9 mouse cellular contexts compared by ENCODE assay signal in genomic region chr7:143138789-143139188, GRCm38 (mm10). TPM values are rescaled to one million over a fixed set of nuclear protein-coding genes. Genes with fewer than 3 reads are reported as not detected.
DNase-seq lines count a peak whose midpoint lies in the region; ATAC-seq and TF ChIP-seq lines count a peak whose summit lies in the region.
"Had no signal": no experiment of that assay in that cellular context is flagged by ENCODE, and none has a peak within 500 bp of the region (broad histone marks: within the 10 kb centered on the region; RNA-seq: fewer than 3 reads in every experiment).

No protein-coding gene starts in this region.

- TF ChIP-seq POLR2A in heart, adult 2 months (IDR thresholded peaks at IDR 0.05; ENCODE audit: insufficient read depth, low read depth, low read length) = no peak

- CTCF ChIA-PET in Patski (lab: Charles Lee) = interaction anchor here (0.9 to 1.9 kb wide), 12 partner anchors 10 to 328 kb away, joined by 3 to 10 read pairs (median 3); partner anchors contain the start of gene Trpm5

- no peak for ATAC-seq in midbrain, embryonic 16.5 days
- ATAC-seq in Patski = no peak
- peak; percentile 73 for ATAC-seq in megakaryocyte, adult 5-6 weeks (ENCODE audit: poor library complexity, severe bottlenecking)

- H3K79me2 ChIP-seq in heart, adult 2 months (replicated peaks; ENCODE audit: control insufficient read depth, insufficient read depth, low read length) = no peaks in the 10 kb centered on the region

- H3K36me3 ChIP-seq in midbrain, embryonic 10.5 days = no peaks in the 10 kb centered on the region
- H3K36me3 ChIP-seq in midbrain, embryonic 16.5 days (ENCODE audit: control insufficient read depth, insufficient read depth, low read length) = no peaks in the 10 kb centered on the region
- H3K36me3 ChIP-seq in heart, adult 2 months (ENCODE audit: control insufficient read depth, insufficient read depth, low read length) = no peaks in the 10 kb centered on the region

- TF ChIP-seq CTCF in Patski (IDR thresholded peaks at IDR 0.05) = peak; percentile 77
- peak; percentile 86 for TF ChIP-seq CTCF in heart, adult 2 months (IDR thresholded peaks at IDR 0.05)

- no peaks in the 10 kb centered on the region for H3K9me3 ChIP-seq in midbrain, embryonic 10.5 days (replicated peaks)
- no peaks in the 10 kb centered on the region for H3K9me3 ChIP-seq in midbrain, embryonic 16.5 days (replicated peaks; ENCODE audit: control insufficient read depth, low read length, poor library complexity, severe bottlenecking)

- peak; percentile 57 for DNase-seq in midbrain, embryonic 10.5 days (ENCODE audit: low spot score)
- no peak for DNase-seq in Patski (ENCODE audit: low read depth, low spot score)
- peak; percentile 82 to 87 for DNase-seq in cerebellum, postnatal 10 days
- DNase-seq in heart, adult 2 months = peak; percentile 68 to 80
- peak; percentile 22 for DNase-seq in layer of hippocampus, adult 9-11 months
- DNase-seq in thymus, postnatal 4 days = peak; percentile 72

- no peak overlapping the region for H3K9ac ChIP-seq in midbrain, embryonic 16.5 days (ENCODE audit: low read depth, low read length)
- no peak overlapping the region for H3K9ac ChIP-seq in heart, adult 2 months (ENCODE audit: low read depth, low read length)

- 43% methylated on average over 1 of the region's 1 CpGs for WGBS in midbrain, embryonic 10.5 days
- 38% methylated on average over 1 of the region's 1 CpGs for WGBS in midbrain, embryonic 16.5 days
- 30% methylated on average over 1 of the region's 1 CpGs for WGBS in heart, adult 2 months

- H3K4me2 ChIP-seq in midbrain, embryonic 16.5 days (ENCODE audit: low read length) = no peak overlapping the region

- intact Hi-C loops in heart, adult 2 months (cut with DNase I) = loop anchor here (1.0 to 5.0 kb wide), 3 partner anchors 14 to 131 kb away; partner anchors contain the start of genes Trpm5 and Tspan32

- no peak overlapping the region for H3K4me3 ChIP-seq in midbrain, embryonic 10.5 days
- no peak overlapping the region for H3K4me3 ChIP-seq in midbrain, embryonic 16.5 days (ENCODE audit: low read depth, low read length)
- no peak overlapping the region for H3K4me3 ChIP-seq in heart, adult 2 months
- H3K4me3 ChIP-seq: erythroblast, embryonic 14.5 days had no signal

- 0 out of 2 replicates have a peak, but pooled peaks cover 4% of the 10 kb centered on the region for H3K4me1 ChIP-seq in midbrain, embryonic 10.5 days
- H3K4me1 ChIP-seq in midbrain, embryonic 16.5 days (ENCODE audit: control insufficient read depth, insufficient read depth, low read length) = no peaks in the 10 kb centered on the region
- H3K4me1 ChIP-seq in heart, adult 2 months (ENCODE audit: control insufficient read depth, insufficient read depth, low read length) = peaks cover 28% of the 10 kb centered on the region

- H3K27me3 ChIP-seq in midbrain, embryonic 10.5 days (ENCODE audit: low read depth, poor library complexity, severe bottlenecking) = no peaks in the 10 kb centered on the region
- no peaks in the 10 kb centered on the region for H3K27me3 ChIP-seq in midbrain, embryonic 16.5 days (ENCODE audit: control insufficient read depth, insufficient read depth, low read depth, low read length)
- H3K27me3 ChIP-seq in Patski = no peaks in the 10 kb centered on the region
- no peaks in the 10 kb centered on the region for H3K27me3 ChIP-seq in heart, adult 2 months (ENCODE audit: control insufficient read depth, insufficient read depth, low read length)

- in situ Hi-C loops in Patski (cut with MboI; ENCODE audit: low pct_unique_long_range_greater_than_20kb) = no loop called here

- no peak overlapping the region for H3K27ac ChIP-seq in midbrain, embryonic 10.5 days (replicated peaks)
- no peak overlapping the region for H3K27ac ChIP-seq in midbrain, embryonic 16.5 days (ENCODE audit: low read length)
- peak overlapping the region; percentile 77 for H3K27ac ChIP-seq in heart, adult 2 months

- POLR2A ChIA-PET in Patski (lab: Charles Lee) = no interaction called here

- 0 out of 2 replicates have a peak, but pooled peaks have one; percentile 44 for TF ChIP-seq EP300 in heart, adult 2 months (IDR thresholded peaks at IDR 0.05; ENCODE audit: insufficient read depth, low read depth, low read length)

RNA-seq across cellular contexts. Expression of gene Kcnq1, which starts 32.6 kb away (rescaled TPM):
- 0.69 and 1.1 TPM in 2 replicates for polyA plus RNA-seq in midbrain, embryonic 10.5 days (2016; fragmentation: Nextera tagmentation; extraction: Ambion mirVana)
- polyA plus RNA-seq in midbrain, embryonic 16.5 days (2015; fragmentation: Nextera tagmentation; extraction: Ambion mirVana) = 1.1 and 2.2 TPM in 2 replicates
- polyA plus RNA-seq in Patski (2021) = 0.05 TPM
- 10 to 100 TPM; 32.4 to 34.2 TPM for total RNA-seq in heart, adult 2 months (2021)
- 42.0 and 48.1 TPM in 2 replicates for polyA plus RNA-seq in heart, adult 2 months (2012; rRNA removed)
- total RNA-seq in megakaryocyte, adult 5-6 weeks (2015) = not detected in 2 replicates
- total RNA-seq in megakaryocyte, adult 5-6 weeks (2017) = not detected in 2 replicates

RNA-seq across cellular contexts. Expression of gene Trpm5, which starts 44.3 kb away (rescaled TPM):
- polyA plus RNA-seq in midbrain, embryonic 10.5 days (2016; fragmentation: Nextera tagmentation; extraction: Ambion mirVana) = 0.62 and 0.93 TPM in 2 replicates
- 1.5 and 1.8 TPM in 2 replicates for polyA plus RNA-seq in midbrain, embryonic 16.5 days (2015; fragmentation: Nextera tagmentation; extraction: Ambion mirVana)
- polyA plus RNA-seq in Patski (2021) = 1.6 TPM
- not detected for total RNA-seq in heart, adult 2 months (2021)
- polyA plus RNA-seq in heart, adult 2 months (2012; rRNA removed) = 0.06 and 0.08 TPM in 2 replicates
- total RNA-seq in megakaryocyte, adult 5-6 weeks (2015) = not detected in 2 replicates
- not detected in 2 replicates for total RNA-seq in megakaryocyte, adult 5-6 weeks (2017)
- polyA plus RNA-seq: erythroblast, embryonic 14.5 days had no signal

Comparison
In these comparisons a context has a peak if more than half of its experiments do, and no peak if none do; other contexts are left out.
1. RNA of gene Kcnq1, which starts 32.6 kb away (polyA plus RNA-seq): 42.0 to 48.1 TPM in heart, adult 2 months; 1.1 to 2.2 TPM in midbrain, embryonic 16.5 days, 0.69 to 1.1 TPM in midbrain, embryonic 10.5 days and 0.05 TPM in Patski (single experiment); every median in the first group is over 10 times any median in the second.